Mouse (Mus musculus) heart, postnatal 0 days (tissue): Measurements from ENCODE around the gene Sorbs2. TPM values are rescaled to one million over a fixed set of nuclear protein-coding genes. Genes with fewer than 3 reads are reported as not detected.

ENCODE experiments used
- ATAC-seq: fragments of 200-750 bp; cut with Nextera tagmentation; 2 replicates; pipeline ENCODE4 v1.8.0; 2017; ENCODE audit warnings: low read depth, moderate number of reproducible peaks, moderate library complexity; ENCODE audit not compliant: insufficient read depth
- DNase-seq: peaks from one replicate; pipeline ENCODE4 v3.0.0-alpha.2; 2016; ENCODE audit warnings: low spot score
- H3K27ac ChIP-seq: fragments of 300-500 bp; sonication (generic); 2 replicates; pipeline ENCODE4 v1.5.1; 2014; ENCODE audit warnings: low read depth, mild to moderate bottlenecking
- H3K27me3 ChIP-seq: fragments of 300-500 bp; sonication (generic); 2 replicates; pipeline ENCODE4 v1.6.1; 2014; ENCODE audit warnings: low read length, mixed read lengths; ENCODE audit not compliant: control insufficient read depth, insufficient read depth
- H3K36me3 ChIP-seq: fragments of 300-500 bp; sonication (generic); replicated peaks from 2 replicates; pipeline ENCODE4 v1.6.1; 2014; ENCODE audit warnings: low read length, mixed read lengths; ENCODE audit not compliant: control insufficient read depth, insufficient read depth
- H3K4me1 ChIP-seq: fragments of 300-500 bp; sonication (generic); 2 replicates; pipeline ENCODE4 v1.6.1; 2014; ENCODE audit warnings: antibody characterized with exemption; ENCODE audit not compliant: control insufficient read depth, insufficient read depth
- H3K4me2 ChIP-seq: fragments of 300-500 bp; sonication (generic); 2 replicates; pipeline ENCODE4 v1.6.1; 2014; ENCODE audit warnings: low read depth, mild to moderate bottlenecking, low read length, moderate library complexity
- H3K4me3 ChIP-seq: fragments of 300-500 bp; sonication (generic); 2 replicates; pipeline ENCODE4 v1.5.1; 2014; ENCODE audit warnings: low read depth, low read length
- H3K9ac ChIP-seq: fragments of 300-500 bp; sonication (generic); replicated peaks from 2 replicates; pipeline ENCODE4 v1.6.1; 2014; ENCODE audit warnings: low read depth, low read length, mixed read lengths
- H3K9me3 ChIP-seq: fragments of 300-500 bp; sonication (generic); replicated peaks from 2 replicates; pipeline ENCODE4 v1.6.1; 2016; ENCODE audit warnings: low read length; ENCODE audit not compliant: control insufficient read depth
- CTCF ChIP-seq: IDR thresholded peaks from 2 replicates; pipeline ENCODE4 v1.5.1; 2016; ENCODE audit warnings: antibody characterized with exemption, control low read depth, low read depth
- EP300 ChIP-seq: IDR thresholded peaks from 2 replicates; pipeline ENCODE4 v1.6.1; 2016; ENCODE audit warnings: antibody characterized with exemption, low read depth
- WGBS: fragments of 180-500 bp; shearing (Covaris S2); extraction: QIAGEN DNeasy Blood & Tissue Kit; methylation state at CpG from one replicate; pipeline ENCODE4 v1.1.7; 2014; 5-methylcytosine and 5-hydroxymethylcytosine counted together
- polyA plus RNA-seq: library from polyadenylated mRNA; unstranded; fragments of >200 nt; fragmentation: Nextera tagmentation; extraction: Ambion mirVana; gene quantifications from 2 replicates; pipeline ENCODE4 v1.2.1, GENCODE M21; 2015
- total RNA-seq: library from RNA; depleted of rRNA; stranded (reverse); fragments of >200 nt; gene quantifications from 2 replicates; pipeline ENCODE4 v1.2.3, GENCODE M21; 2014; ENCODE audit warnings: low replicate concordance

Sorbs2 gene
- total and polyA plus RNA-seq, 2 experiments from 2014 or later: 228 to 385 TPM

DNA sequence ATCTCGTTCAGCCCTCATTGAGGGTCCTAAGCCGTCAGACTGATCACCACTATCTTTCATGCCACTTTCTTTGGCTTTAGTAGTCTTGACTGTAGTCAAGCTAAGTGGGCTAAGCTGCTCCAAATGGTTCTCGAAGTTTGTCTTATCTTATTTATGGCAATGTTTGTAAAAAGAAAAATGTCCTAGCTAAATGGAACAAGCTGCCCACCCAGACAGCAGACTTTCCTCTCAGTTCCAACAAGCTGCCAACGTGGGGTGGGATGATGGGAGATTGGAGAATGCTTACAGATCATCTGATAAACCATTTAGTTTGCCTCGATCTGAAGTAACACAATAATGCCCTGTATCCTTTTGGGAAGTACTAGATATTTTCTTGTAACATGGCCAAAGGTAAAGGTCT lies 223.2 kb downstream of the Sorbs2 start:
- Histone ChIP-seq H3K36me3 (no peaks in the 10 kb centered on the region), H3K9me3 (no peaks in the 10 kb centered on the region), H3K4me1 (peaks cover 13% of the 10 kb centered on the region), H3K27me3 (no peaks in the 10 kb centered on the region), H3K4me3 (no peak overlapping the region), H3K27ac (no peak overlapping the region), H3K4me2 (no peak overlapping the region), H3K9ac (no peak overlapping the region)
- TF ChIP-seq EP300 (no peak), CTCF (no peak)
- ATAC-seq (no peak), DNase-seq (no peak)
- WGBS: 64% methylated on average over 5 of the region's 5 CpGs

GRCm38 (mm10) chr8:45734071-45734470 lies 226.5 kb downstream of the Sorbs2 start:
- peak overlapping the region; percentile 61; the same call in 1 of the 2 replicates for H3K27ac ChIP-seq
- ATAC-seq: no peak
- no peaks in the 10 kb centered on the region for H3K9me3 ChIP-seq
- H3K4me2 ChIP-seq: no peak overlapping the region
- no peak overlapping the region for H3K9ac ChIP-seq
- H3K36me3 ChIP-seq: peaks cover 4% of the 10 kb centered on the region; the same call in 1 of the 2 replicates
- H3K4me3 ChIP-seq: no peak overlapping the region
- no peak for TF ChIP-seq EP300
- TF ChIP-seq CTCF: no peak
- DNase-seq: no peak
- H3K4me1 ChIP-seq: peaks cover 13% of the 10 kb centered on the region
- WGBS: 32% methylated on average over 8 of the region's 8 CpGs
- no peaks in the 10 kb centered on the region for H3K27me3 ChIP-seq

- Histone ChIP-seq H3K9me3 (no peaks in the 10 kb centered on the region), H3K9ac (no peak overlapping the region), H3K27me3 (no peaks in the 10 kb centered on the region), H3K4me3 (no peak overlapping the region), H3K27ac (peak overlapping the region; percentile 51), H3K4me1 (peaks cover 14% of the 10 kb centered on the region), H3K4me2 (no peak overlapping the region), H3K36me3 (peaks cover 9% of the 10 kb centered on the region)
- WGBS: 60% methylated on average over 2 of the region's 2 CpGs
- DNase-seq (peak; percentile 41), ATAC-seq (peak; percentile 77)
- TF ChIP-seq EP300 (no peak), CTCF (no peak)
Observed at GRCm38 (mm10) chr8:45737266-45737665, 229.7 kb downstream of the Sorbs2 start.

DNA sequence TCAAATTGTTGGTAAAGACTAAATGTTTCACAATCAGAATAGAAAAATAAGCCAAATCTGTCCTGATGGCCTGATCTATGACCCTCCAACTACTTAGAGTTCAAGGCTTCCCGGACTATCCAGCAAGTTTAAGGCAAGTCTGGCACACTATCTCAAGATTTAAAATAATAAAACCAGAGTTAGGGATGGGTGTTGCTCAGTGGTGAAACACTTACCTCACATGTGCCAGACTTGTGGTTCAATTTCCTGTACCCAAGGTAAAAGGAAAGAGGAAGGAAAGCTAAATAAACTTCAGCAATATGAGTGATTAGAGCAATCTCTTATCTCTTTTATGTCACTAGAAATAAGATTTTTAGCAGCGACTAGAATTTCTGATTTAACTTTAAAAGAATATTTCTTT lies 235.7 kb downstream of the Sorbs2 start:
- H3K9ac ChIP-seq: no peak overlapping the region
- H3K4me2 ChIP-seq: no peak overlapping the region
- 82% methylated on average over 2 of the region's 2 CpGs for WGBS
- peaks cover 4% of the 10 kb centered on the region; the same call in 1 of the 2 replicates for H3K4me1 ChIP-seq
- no peak overlapping the region for H3K4me3 ChIP-seq
- H3K36me3 ChIP-seq: peaks cover 40% of the 10 kb centered on the region
- no peak overlapping the region for H3K27ac ChIP-seq
- ATAC-seq: no peak
- no peak for DNase-seq
- H3K27me3 ChIP-seq: no peaks in the 10 kb centered on the region
- TF ChIP-seq EP300: no peak
- no peak for TF ChIP-seq CTCF
- H3K9me3 ChIP-seq: no peaks in the 10 kb centered on the region

GRCm38 (mm10) chr8:45743739-45744138 lies 236.2 kb downstream of the Sorbs2 start:
- no peak overlapping the region for H3K4me2 ChIP-seq
- TF ChIP-seq EP300: no peak
- TF ChIP-seq CTCF: no peak
- H3K9me3 ChIP-seq: no peaks in the 10 kb centered on the region
- H3K9ac ChIP-seq: no peak overlapping the region
- H3K27ac ChIP-seq: no peak overlapping the region
- no peaks in the 10 kb centered on the region for H3K27me3 ChIP-seq
- peaks cover 42% of the 10 kb centered on the region for H3K36me3 ChIP-seq
- DNase-seq (no peak), ATAC-seq (no peak)
- H3K4me1 ChIP-seq: peaks cover 4% of the 10 kb centered on the region; the same call in 1 of the 2 replicates
- no peak overlapping the region for H3K4me3 ChIP-seq
